Mouse (Mus musculus) left cerebral cortex, adult 8-10 months (tissue): ENCODE data around the gene Zfp865. TPM values are rescaled to one million over a fixed set of nuclear protein-coding genes. Genes with fewer than 3 reads are reported as not detected.
"Not testable (repeated sequence)": the region's sequence is repeated elsewhere in the genome, so short reads cannot be mapped to it uniquely, and the experiment has no call there.

Source experiments
- DNase-seq, 2 experiments: peaks; one replicate each; pipeline ENCODE4 v3.0.0; 2022; ENCODE audit warnings: low spot score in 2 of 2
- total RNA-seq, 4 experiments: library from RNA; stranded (reverse); gene quantifications; 2 replicates each; pipeline ENCODE4 v1.2.4; 2022

Gene Zfp865
- total RNA-seq, 4 experiments from 2014 or later = 33.5 to 38.8 (median 35.8) TPM

GRCm38 (mm10) chr7:5051193-5052192, 31.3 kb downstream of the Zfp865 start, which contains the start of gene Zfp580:
Gene Zfp580 (plus strand): TSS chr7:5051538.
- DNase-seq = peak in 1 of 2 experiments; percentile 76

GRCm38 (mm10) chr7:5052438-5052837, 32.3 kb downstream of the Zfp865 start:
- DNase-seq = no peak

- DNase-seq = no peak
Observed at GRCm38 (mm10) chr7:5052931-5053343, 32.8 kb downstream of the Zfp865 start.

GRCm38 (mm10) chr7:5053456-5054179, 33.4 kb downstream of the Zfp865 start:
- no peak for DNase-seq

GRCm38 (mm10) chr7:5056651-5057263, 36.6 kb downstream of the Zfp865 start:
- DNase-seq = peak in 1 of 2 experiments; percentile 54

- no peak for DNase-seq
Observed at GRCm38 (mm10) chr7:5057381-5057780, 37.2 kb downstream of the Zfp865 start.

- DNase-seq = no peak
Observed at GRCm38 (mm10) chr7:5057804-5058203, 37.6 kb downstream of the Zfp865 start.

GRCm38 (mm10) chr7:5058631-5059030, 38.5 kb downstream of the Zfp865 start:
- no peak for DNase-seq

- DNase-seq = no peak
Observed at GRCm38 (mm10) chr7:5059421-5059820, 39.2 kb downstream of the Zfp865 start.

- peak in 1 of 2 experiments; percentile 82 for DNase-seq
Observed at GRCm38 (mm10) chr7:5060239-5060731, 40.1 kb downstream of the Zfp865 start.

- peak; percentile 96 to 98 for DNase-seq
Observed at GRCm38 (mm10) chr7:5060944-5061773, 41.0 kb downstream of the Zfp865 start.

GRCm38 (mm10) chr7:5061774-5062359, 41.7 kb downstream of the Zfp865 start, which contains the start of gene U2af2:
Gene U2af2 (plus strand): TSS chr7:5062143.
- DNase-seq = peak; percentile 82 to 92

- DNase-seq = no peak
Observed at GRCm38 (mm10) chr7:5062360-5063001, 42.3 kb downstream of the Zfp865 start.

GRCm38 (mm10) chr7:5064886-5065285, 44.7 kb downstream of the Zfp865 start:
- DNase-seq = no peak

GRCm38 (mm10) chr7:5073586-5073985, 53.4 kb downstream of the Zfp865 start:
- no peak for DNase-seq

GRCm38 (mm10) chr7:5074984-5075383, 54.8 kb downstream of the Zfp865 start:
- DNase-seq = no peak

GRCm38 (mm10) chr7:5076931-5077330, 56.8 kb downstream of the Zfp865 start:
- no peak for DNase-seq

- not testable (repeated sequence) for DNase-seq
Observed at GRCm38 (mm10) chr7:5079365-5080009, 59.3 kb downstream of the Zfp865 start.
